Mouse (Mus musculus) layer of hippocampus, adult 9-10 months (tissue): ENCODE measurements around the gene Evc.

Source experiments
- DNase-seq: peaks from one replicate; pipeline ENCODE4 v3.0.0; 2022; ENCODE audit warnings: low spot score

The Evc gene

GRCm38 (mm10) chr5:37241224-37241623 lies 95.5 kb downstream of the Evc start:
- no peak for DNase-seq

GRCm38 (mm10) chr5:37240550-37240949 lies 96.1 kb downstream of the Evc start:
- DNase-seq, result no peak
